Mouse (Mus musculus) frontal cortex, postnatal 10 days (tissue): ENCODE data around the gene Fads1.

Experiments used
- DNase-seq, 2 experiments: peaks; one replicate each; pipeline ENCODE4 v3.0.0; 2022; ENCODE audit warnings: low spot score in 2 of 2, mixed read lengths in 1 of 2

The Fads1 gene

GRCm38 (mm10) chr19:10210885-10211284, 28.2 kb downstream of the Fads1 start:
- no peak for DNase-seq

GRCm38 (mm10) chr19:10213796-10214471, 31.2 kb downstream of the Fads1 start:
- no peak for DNase-seq

GRCm38 (mm10) chr19:10216101-10216500, 33.4 kb downstream of the Fads1 start:
- DNase-seq = no peak

GRCm38 (mm10) chr19:10219108-10219507, 36.4 kb downstream of the Fads1 start:
- no peak for DNase-seq

- no peak for DNase-seq
These were observed 36.9 kb downstream of the Fads1 start for GRCm38 (mm10) chr19:10219593-10219992.

- no peak for DNase-seq
These were observed 38.9 kb downstream of the Fads1 start for GRCm38 (mm10) chr19:10221585-10221984.

- no peak for DNase-seq
These were observed 40.0 kb downstream of the Fads1 start for GRCm38 (mm10) chr19:10222656-10223055.

- DNase-seq = no peak
These were observed 40.9 kb downstream of the Fads1 start for GRCm38 (mm10) chr19:10223561-10223960.

GRCm38 (mm10) chr19:10224637-10225453, 42.2 kb downstream of the Fads1 start:
- DNase-seq = no peak

- DNase-seq = no peak
These were observed 43.1 kb downstream of the Fads1 start for GRCm38 (mm10) chr19:10225767-10226166.

- DNase-seq = no peak
These were observed 48.3 kb downstream of the Fads1 start for GRCm38 (mm10) chr19:10231016-10231415.

- DNase-seq = no peak
These were observed 49.2 kb downstream of the Fads1 start for GRCm38 (mm10) chr19:10231871-10232270.

- DNase-seq = no peak
These were observed 49.8 kb downstream of the Fads1 start for GRCm38 (mm10) chr19:10232327-10233017.

GRCm38 (mm10) chr19:10235784-10236565, 53.3 kb downstream of the Fads1 start:
- no peak for DNase-seq

- DNase-seq = no peak
These were observed 55.8 kb downstream of the Fads1 start for GRCm38 (mm10) chr19:10238477-10238876.

GRCm38 (mm10) chr19:10239419-10239818, 56.7 kb downstream of the Fads1 start:
- no peak for DNase-seq

- no peak for DNase-seq
These were observed 57.4 kb downstream of the Fads1 start for GRCm38 (mm10) chr19:10239975-10240653.

- peak in 1 of 2 experiments; percentile 60 for DNase-seq
These were observed 58.1 kb downstream of the Fads1 start, which contains the start of gene Myrf for GRCm38 (mm10) chr19:10240654-10241305. Myrf (minus strand) TSS chr19:10240748.

GRCm38 (mm10) chr19:10242916-10243315, 60.2 kb downstream of the Fads1 start:
- no peak for DNase-seq

- DNase-seq = peak in 1 of 2 experiments; percentile 42
These were observed 61.5 kb downstream of the Fads1 start for GRCm38 (mm10) chr19:10244183-10244582.
